Mouse (Mus musculus) kidney, postnatal 4 days (tissue): ENCODE results near the gene Metrnl.
A peak's percentile ranks its signal among the peaks of the same experiment; 100 is the strongest.

ENCODE experiments used
- DNase-seq, 2 experiments: peaks; one replicate each; pipeline ENCODE4 v3.0.0; 2021; ENCODE audit warnings: mixed read lengths in 2 of 2

Gene Metrnl

DNA sequence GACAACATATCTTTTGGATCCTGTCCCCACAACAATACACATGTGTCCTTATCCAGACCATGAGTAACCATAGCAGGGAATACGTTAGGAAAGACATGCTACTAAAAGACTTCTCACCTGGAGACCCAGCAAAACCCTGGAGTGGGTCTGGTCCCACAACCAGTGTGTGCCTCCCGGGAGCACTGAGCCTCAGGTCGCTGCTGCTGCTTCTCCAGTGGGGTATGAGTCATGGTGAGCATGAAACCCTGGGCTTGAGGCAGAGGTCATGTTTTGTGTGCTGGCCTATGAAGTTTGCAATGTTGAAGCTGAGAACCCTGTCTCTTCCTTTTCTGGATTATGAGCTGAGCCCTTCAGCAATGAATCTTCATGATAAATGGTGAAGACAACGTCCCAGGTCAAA, 15.3 kb upstream of the Metrnl start:
- DNase-seq, result no peak

GRCm38 (mm10) chr11:121686674-121687073, 14.7 kb upstream of the Metrnl start:
- peak; percentile 52 to 62 for DNase-seq

DNA sequence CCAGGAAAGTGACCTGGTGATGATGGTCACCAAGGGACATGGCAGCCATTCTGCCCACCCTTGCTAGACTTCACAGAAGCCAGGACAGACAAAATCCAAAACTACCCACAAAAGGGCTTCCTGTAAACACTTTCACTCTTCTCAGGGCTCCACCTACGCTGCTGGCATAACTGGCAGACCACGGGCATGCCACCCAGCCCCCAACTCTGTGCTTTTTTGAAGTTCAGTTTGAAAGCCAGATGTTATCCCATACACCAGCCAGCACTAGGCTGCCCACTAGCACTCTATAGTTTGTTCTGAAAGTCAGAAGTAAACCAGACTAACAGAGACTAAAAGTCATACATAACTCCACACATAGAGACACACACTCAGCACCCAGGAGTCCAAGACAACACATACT, 13.3 kb upstream of the Metrnl start:
- DNase-seq, result no peak

DNA sequence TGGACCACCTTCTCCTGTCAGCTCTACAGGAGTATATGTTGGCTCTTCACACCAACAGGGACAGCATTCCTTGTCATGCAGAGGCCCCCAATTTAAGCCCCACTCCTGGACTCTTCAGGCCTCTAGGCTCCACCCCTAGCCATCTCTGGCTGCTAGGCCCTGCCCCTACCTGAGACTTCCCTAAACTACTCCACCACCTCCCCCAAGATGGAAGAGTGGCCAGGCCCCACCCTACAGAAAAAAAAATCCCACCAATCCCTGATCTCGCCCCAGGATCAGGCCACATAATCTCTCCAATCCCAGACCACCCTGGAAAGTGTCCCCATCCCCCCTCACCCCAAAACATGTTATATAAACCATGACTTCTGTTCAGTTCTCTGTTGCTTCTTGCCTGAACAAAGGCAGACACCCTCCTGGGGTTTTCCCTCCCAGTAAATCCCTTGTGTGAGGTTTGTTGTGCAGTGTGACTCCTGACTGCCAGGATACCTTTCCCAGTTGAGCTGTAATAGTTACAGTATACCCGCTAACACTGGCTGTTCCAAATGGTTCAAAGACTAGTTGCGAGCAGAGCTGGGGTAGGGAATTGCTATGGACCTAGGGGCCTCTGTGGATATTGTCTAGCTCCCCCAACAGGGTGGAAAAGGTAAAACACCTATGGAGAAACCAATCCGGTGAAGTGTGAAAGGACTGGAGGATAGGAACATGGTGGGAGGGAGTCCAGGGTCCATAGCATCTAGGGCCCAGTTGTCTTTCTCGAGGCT, 5.9 kb upstream of the Metrnl start:
- no peak for DNase-seq

GRCm38 (mm10) chr11:121697271-121697670, 4.1 kb upstream of the Metrnl start:
- no peak for DNase-seq

DNA sequence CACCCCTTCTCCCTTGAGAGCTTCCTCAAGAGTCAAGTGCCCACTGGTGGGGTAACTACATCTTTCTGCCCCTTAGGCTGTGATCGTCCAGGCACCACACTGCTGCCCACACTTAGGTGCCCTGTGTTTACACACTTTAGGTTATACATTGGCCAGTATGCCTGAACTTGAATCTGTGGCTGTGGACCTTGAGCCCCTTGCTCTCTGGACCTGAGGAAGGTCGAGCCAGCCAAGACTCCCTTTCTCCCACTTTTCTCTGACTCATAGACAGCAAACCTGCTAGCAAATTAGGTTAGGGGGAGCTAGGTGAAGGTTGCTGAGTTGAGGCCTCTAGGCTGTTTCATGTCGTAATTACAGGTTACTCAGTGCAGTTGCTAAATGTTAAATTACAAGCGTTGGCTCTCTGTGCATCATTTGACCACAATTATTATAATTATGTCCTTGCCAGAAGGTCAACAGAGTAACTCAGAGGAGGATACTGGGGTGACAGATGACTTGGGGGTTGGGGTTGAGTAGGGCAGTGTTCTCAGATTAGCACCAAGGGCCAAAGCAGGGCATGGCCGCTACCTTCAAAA, 2.9 kb upstream of the Metrnl start:
- no peak for DNase-seq

DNA sequence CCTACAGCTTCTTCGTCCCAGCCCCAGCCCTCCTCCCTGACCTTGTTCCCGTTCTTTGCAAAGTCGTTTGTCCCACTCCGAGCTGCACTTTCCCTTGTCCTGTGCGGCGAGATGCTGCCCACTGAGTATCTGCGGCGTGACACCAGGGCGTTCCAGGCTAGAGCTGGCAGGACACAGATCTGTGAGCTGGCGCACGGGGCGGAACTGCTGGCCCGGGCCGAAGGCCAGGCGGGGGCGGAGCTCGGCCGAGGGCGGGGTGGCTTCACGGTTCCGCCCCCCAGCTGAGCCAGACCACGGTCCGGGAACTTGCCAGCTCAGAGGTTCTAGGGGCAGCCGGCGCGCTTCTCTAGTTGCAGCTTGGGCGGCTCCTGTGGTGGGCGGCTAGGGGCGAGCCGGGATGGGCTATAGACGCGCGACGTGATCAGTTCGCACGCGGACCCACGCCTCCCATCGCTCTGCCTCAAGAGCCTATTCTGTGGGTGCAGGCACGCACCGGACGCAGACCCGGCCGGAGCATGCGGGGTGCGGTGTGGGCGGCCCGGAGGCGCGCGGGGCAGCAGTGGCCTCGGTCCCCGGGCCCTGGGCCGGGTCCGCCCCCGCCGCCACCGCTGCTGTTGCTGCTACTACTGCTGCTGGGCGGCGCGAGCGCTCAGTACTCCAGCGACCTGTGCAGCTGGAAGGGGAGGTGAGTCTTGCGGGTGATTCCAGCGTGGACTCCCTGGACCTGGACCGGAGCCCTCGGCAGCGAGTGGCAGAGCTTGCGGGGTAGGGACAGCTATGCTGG, 959 bp downstream of the Metrnl start:
- peak; percentile 93 to 96 for DNase-seq

DNA sequence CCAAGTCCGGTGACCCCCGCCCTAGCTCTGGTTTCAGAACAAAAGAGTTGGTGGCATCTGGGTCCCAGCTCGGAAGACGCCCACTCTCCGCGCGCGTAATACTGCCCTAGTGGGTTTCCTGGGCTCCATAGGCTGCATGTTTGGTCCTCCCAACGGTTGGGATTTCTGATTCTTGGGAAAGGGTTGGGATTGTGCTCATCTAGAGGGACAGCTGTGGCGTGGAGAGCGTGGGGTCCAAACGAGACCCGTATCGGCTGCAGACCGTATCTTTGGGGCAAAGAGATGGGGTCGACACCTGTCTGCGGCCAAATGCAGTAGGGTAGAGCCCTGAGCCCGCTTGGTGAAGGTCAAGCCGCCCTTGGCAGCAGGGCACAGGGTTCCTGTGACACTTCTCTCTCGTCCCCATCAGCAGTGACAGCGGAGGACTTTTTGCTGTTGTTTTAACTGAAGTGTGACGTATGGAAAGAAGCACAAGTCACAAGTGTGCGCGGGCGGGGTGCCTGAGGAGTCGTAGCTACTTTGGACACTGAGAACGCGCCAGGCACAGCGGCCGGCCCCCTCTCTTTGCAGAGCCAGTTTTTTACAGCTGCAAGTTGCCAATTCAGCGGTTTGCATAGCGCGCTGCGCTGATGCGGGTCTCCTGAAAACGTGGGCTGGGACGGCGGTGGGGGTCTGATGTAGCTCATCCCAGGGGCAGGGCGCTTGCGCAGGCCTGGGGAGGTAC, 1.7 kb downstream of the Metrnl start:
- DNase-seq, result peak; percentile 74 to 85

DNA sequence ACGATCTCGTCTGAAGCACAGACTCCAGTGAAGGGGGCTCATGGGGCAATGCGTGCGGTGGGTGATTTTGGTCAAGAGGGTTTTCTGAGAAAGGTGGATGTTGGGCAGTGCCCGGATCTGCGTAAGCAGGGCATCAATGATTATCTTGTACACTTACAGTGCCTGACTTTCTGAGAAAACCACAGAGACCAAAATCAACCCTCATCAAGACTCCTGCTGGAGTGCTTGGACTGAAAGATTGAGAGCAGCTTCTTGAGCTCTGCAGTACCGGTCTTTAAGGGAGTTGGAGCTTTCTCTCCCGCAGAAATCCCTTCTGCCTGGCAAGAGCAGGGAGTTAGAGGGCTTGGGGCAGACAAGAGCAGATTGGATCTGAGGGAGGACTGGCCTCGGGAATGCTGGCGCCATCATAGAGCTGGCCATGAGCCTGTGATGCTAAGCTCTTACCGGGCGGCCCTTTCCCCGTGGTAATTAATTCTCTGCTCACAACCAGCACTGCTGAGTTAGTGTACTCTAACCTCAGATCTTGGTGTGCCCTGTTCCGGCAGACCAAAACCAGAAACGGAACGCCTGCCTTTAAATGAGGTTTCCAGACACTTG, 2.4 kb downstream of the Metrnl start:
- peak in 1 of 2 experiments; percentile 45 for DNase-seq

- DNase-seq, result no peak
These were observed 5.2 kb downstream of the Metrnl start for GRCm38 (mm10) chr11:121706521-121707005.

GRCm38 (mm10) chr11:121709278-121709677, 7.9 kb downstream of the Metrnl start:
- no peak for DNase-seq

DNA sequence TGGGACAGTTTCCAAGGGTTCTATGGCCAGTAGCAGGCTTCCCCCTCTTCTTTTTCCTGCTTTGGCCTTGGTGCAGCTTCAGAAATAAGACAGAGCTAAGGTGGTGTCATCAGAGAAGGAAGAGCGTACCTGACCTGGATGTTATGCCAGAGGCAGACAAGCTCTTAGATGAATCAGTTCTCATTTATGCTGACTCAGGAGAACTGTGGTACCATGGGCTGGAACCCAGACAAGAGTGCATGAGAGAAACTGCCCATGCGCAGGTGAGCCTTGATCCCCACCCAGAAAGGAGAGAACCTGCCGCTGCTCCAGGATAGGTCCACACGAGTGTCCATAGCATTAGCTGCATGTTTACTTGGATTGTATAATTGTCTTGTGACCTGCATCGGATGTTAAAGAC, 8.9 kb downstream of the Metrnl start:
- DNase-seq, result no peak

- DNase-seq, result no peak
These were observed 11.6 kb downstream of the Metrnl start for GRCm38 (mm10) chr11:121712987-121713386.

DNA sequence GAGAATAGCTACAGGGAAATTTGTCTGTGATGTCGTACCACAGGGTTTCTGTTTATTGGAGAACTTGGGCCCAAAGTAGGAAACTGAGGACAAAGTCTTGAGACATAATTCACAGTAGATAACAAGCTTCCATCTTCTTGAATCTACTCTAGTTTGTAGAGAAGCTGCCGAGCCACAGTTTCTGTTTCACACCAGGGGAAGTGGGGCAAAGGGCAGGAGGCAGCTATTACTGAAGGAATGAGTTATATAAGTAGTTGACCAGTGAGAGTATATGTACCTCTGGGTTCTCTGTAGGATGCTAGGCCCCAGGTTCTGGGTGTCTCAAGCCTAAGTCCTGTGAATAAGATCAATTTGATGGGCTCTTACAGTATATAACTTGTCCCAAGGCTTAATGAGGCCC, 12.2 kb downstream of the Metrnl start:
- DNase-seq, result no peak

- DNase-seq, result peak; percentile 59 to 60
These were observed 13.6 kb downstream of the Metrnl start for GRCm38 (mm10) chr11:121714745-121715485.

- DNase-seq, result peak in 1 of 2 experiments; percentile 21
These were observed 16.4 kb downstream of the Metrnl start for GRCm38 (mm10) chr11:121717724-121718123.

DNA sequence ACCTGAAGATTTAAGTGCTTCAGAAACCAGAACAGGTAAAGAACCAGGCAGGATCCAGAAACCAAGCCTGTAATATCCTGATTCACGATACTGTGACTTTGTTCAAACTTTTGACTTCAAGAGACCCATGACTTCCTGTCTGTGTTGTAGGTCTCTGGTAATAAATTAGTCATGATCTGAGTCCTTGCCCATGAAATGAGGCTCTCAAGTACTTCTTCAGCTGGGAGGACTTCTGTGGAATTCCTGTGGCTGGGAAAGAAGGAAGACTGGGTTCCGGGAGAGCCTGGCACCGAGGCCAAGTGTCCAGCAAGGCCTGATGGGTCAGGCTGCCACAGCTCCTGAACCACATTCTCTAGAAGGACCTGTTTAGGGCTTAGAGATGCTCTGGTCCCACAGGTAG, 19.4 kb downstream of the Metrnl start:
- no peak for DNase-seq

- DNase-seq, result no peak
These were observed 21.1 kb downstream of the Metrnl start for GRCm38 (mm10) chr11:121722434-121722833.

DNA sequence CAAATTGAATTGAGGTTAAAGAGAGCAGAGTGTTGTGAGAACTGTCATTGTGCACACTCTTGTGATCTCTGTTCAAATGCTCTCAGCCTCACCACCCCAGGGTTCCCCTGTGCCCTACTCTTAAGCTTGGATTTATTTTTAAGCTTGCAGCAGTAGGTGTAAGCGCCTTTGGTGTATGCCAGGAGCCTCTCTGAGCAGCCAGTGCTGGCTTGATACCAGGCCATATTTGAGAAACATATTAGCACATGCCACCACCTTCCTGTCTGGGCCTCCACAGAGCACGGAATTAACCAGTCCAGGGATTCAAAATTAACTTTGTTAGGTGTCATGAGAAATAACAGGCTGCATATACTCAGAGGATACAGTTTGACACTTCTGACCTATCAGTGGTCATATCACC, 25.3 kb downstream of the Metrnl start:
- DNase-seq, result no peak

GRCm38 (mm10) chr11:121734184-121734583, 32.8 kb downstream of the Metrnl start:
- DNase-seq, result no peak

DNA sequence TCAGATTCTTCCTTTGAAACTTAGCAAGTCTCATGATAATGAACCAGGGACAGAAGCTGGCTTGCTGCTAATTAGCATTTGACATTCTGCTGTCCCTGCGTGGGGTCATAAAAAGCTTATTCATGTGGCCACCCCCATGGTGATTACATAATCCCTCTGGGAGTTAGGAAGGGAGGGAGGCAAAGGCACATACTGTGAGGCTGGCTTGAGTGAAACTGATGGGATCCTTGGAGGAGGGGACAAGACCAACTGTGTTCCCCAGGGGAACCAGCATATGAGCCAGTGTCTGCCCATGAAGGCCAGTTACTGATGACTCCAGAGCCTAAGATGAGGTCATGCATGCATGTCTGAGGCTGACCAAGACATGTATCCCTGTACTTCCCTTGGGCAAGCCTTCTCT, 33.5 kb downstream of the Metrnl start:
- DNase-seq, result no peak

- DNase-seq, result no peak
These were observed 37.3 kb downstream of the Metrnl start for GRCm38 (mm10) chr11:121738616-121739015.
